In the genomic region with DNA sequence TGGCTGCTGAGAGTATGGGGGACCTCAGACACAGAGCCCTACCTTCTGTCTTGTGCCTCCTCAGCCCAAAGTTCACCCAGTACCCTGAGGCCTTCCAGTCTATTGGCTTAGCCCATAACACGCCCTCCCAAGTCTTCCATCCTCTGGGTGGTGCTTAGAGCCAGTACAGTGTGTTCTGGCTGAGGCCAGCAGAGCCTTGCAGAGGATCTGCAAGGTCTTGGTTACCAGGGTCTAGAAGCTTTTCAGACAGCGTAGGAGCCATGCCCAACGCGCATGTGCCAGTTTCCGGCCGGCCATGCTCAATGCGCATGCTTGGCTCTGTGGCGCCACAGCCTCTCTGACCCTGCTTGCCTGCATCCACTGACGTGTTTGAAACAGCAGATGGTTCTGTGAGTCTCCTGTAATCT, we compare ENCODE assay signal across 9 mouse cellular contexts.
A peak's percentile ranks its signal among the peaks of the same experiment; 100 is the strongest.
DNase-seq lines count a peak whose midpoint lies in the region; ATAC-seq and TF ChIP-seq lines count a peak whose summit lies in the region.
"Had no signal": no experiment of that assay in that cellular context is flagged by ENCODE, and none has a peak within 500 bp of the region (broad histone marks: within the 10 kb centered on the region; RNA-seq: fewer than 3 reads in every experiment).

No protein-coding gene starts in this region.

- no peaks in the 10 kb centered on the region; the same call in 1 of the 2 replicates for H3K36me3 ChIP-seq in midbrain, embryonic 12.5 days
- H3K36me3 ChIP-seq in midbrain, embryonic 16.5 days (ENCODE audit: control insufficient read depth, insufficient read depth, low read length), result no peaks in the 10 kb centered on the region
- H3K36me3 ChIP-seq in limb, embryonic 10.5 days, result no peaks in the 10 kb centered on the region
- no peaks in the 10 kb centered on the region for H3K36me3 ChIP-seq in thymus, adult 2 months (ENCODE audit: control insufficient read depth, insufficient read depth, low read length)

- H3K4me1 ChIP-seq in midbrain, embryonic 12.5 days, result peaks cover 39% of the 10 kb centered on the region
- H3K4me1 ChIP-seq in midbrain, embryonic 16.5 days (ENCODE audit: control insufficient read depth, insufficient read depth, low read length), result peaks cover 22% of the 10 kb centered on the region
- H3K4me1 ChIP-seq in limb, embryonic 10.5 days, result peaks cover 13% of the 10 kb centered on the region; the same call in 1 of the 2 replicates
- peaks cover 6% of the 10 kb centered on the region for H3K4me1 ChIP-seq in thymus, adult 2 months (replicated peaks; ENCODE audit: control insufficient read depth, insufficient read depth, low read length)

- 84% methylated on average over 9 of the region's 9 CpGs for WGBS in midbrain, embryonic 12.5 days
- 90% methylated on average over 9 of the region's 9 CpGs for WGBS in midbrain, embryonic 16.5 days
- WGBS in limb, embryonic 10.5 days, result 89% methylated on average over 9 of the region's 9 CpGs
- WGBS in thymus, adult 2 months, result 97% methylated on average over 9 of the region's 9 CpGs

- no peak overlapping the region for H3K4me2 ChIP-seq in midbrain, embryonic 12.5 days (replicated peaks)
- no peak overlapping the region for H3K4me2 ChIP-seq in midbrain, embryonic 16.5 days (ENCODE audit: low read length)

- ATAC-seq in midbrain, embryonic 12.5 days (ENCODE audit: low FRiP score, low read depth), result no peak
- ATAC-seq in midbrain, embryonic 16.5 days, result no peak

- H3K27ac ChIP-seq in midbrain, embryonic 12.5 days (replicated peaks), result no peak overlapping the region
- no peak overlapping the region for H3K27ac ChIP-seq in midbrain, embryonic 16.5 days (ENCODE audit: low read length)
- no peak overlapping the region for H3K27ac ChIP-seq in limb, embryonic 10.5 days
- no peak overlapping the region for H3K27ac ChIP-seq in thymus, adult 2 months (ENCODE audit: control insufficient read depth, insufficient read depth, low read length)

- no peaks in the 10 kb centered on the region for H3K27me3 ChIP-seq in midbrain, embryonic 12.5 days
- no peaks in the 10 kb centered on the region for H3K27me3 ChIP-seq in midbrain, embryonic 16.5 days (ENCODE audit: control insufficient read depth, insufficient read depth, low read depth, low read length)
- no peaks in the 10 kb centered on the region for H3K27me3 ChIP-seq in limb, embryonic 10.5 days (ENCODE audit: low read depth, poor library complexity, severe bottlenecking)
- no peaks in the 10 kb centered on the region for H3K27me3 ChIP-seq in thymus, adult 2 months (ENCODE audit: control insufficient read depth, insufficient read depth, low read length)

- TF ChIP-seq POLR2A in thymus, adult 2 months (IDR thresholded peaks at IDR 0.05; ENCODE audit: control insufficient read depth, extremely low read depth, insufficient read depth, low read length, poor library complexity), result no peak

- TF ChIP-seq CTCF in thymus, adult 2 months (IDR thresholded peaks at IDR 0.05; ENCODE audit: borderline replicate concordance, control insufficient read depth, extremely low read depth, insufficient read depth, low read length, poor library complexity), result no peak

- DNase-seq in adrenal gland, postnatal 25 days, result peak; percentile 52
- DNase-seq in adrenal gland, postnatal 4 days (ENCODE audit: low spot score in 2 of 2), result no peak
- DNase-seq in layer of hippocampus, adult 18-20 months (ENCODE audit: low spot score in 2 of 2), result peak; percentile 83 to 90
- peak; percentile 86 for DNase-seq in right cerebral cortex, postnatal 25 days
- no peak for DNase-seq in limb, embryonic 10.5 days (ENCODE audit: low spot score)
- no peak for DNase-seq in thymus, adult 2 months

- H3K9ac ChIP-seq in midbrain, embryonic 12.5 days (replicated peaks), result 0 out of 2 replicates have a peak overlapping the region, but pooled peaks have one; percentile 20
- H3K9ac ChIP-seq in midbrain, embryonic 16.5 days (ENCODE audit: low read depth, low read length), result no peak overlapping the region

- H3K9me3 ChIP-seq in midbrain, embryonic 12.5 days, result no peaks in the 10 kb centered on the region
- H3K9me3 ChIP-seq in midbrain, embryonic 16.5 days (replicated peaks; ENCODE audit: control insufficient read depth, low read length, poor library complexity, severe bottlenecking), result no peaks in the 10 kb centered on the region
- no peaks in the 10 kb centered on the region for H3K9me3 ChIP-seq in limb, embryonic 10.5 days (replicated peaks)
- H3K9me3 ChIP-seq: megakaryocyte, embryonic 14.5 days had no signal

- H3K4me3 ChIP-seq in midbrain, embryonic 12.5 days, result no peak overlapping the region
- H3K4me3 ChIP-seq in midbrain, embryonic 16.5 days (ENCODE audit: low read depth, low read length), result no peak overlapping the region
- no peak overlapping the region for H3K4me3 ChIP-seq in limb, embryonic 10.5 days
- H3K4me3 ChIP-seq in thymus, adult 2 months (ENCODE audit: control insufficient read depth, insufficient read depth, low read length), result no peak overlapping the region

Comparison
In these comparisons a context has a peak if more than half of its experiments do, and no peak if none do; other contexts are left out.
1. DNase-seq: peak in adrenal gland, postnatal 25 days (single experiment), layer of hippocampus, adult 18-20 months (2 of 2) and right cerebral cortex, postnatal 25 days (single experiment); none in adrenal gland, postnatal 4 days (0 of 2), limb, embryonic 10.5 days (single experiment) and thymus, adult 2 months (single experiment).